Comparison of ENCODE assay signal across 11 mouse cellular contexts in genomic region chr8:95688073-95688672, GRCm38 (mm10). TPM values are rescaled to one million over a fixed set of nuclear protein-coding genes. Genes with fewer than 3 reads are reported as not detected.
A peak's percentile ranks its signal among the peaks of the same experiment; 100 is the strongest.
DNase-seq lines count a peak whose midpoint lies in the region; ATAC-seq and TF ChIP-seq lines count a peak whose summit lies in the region.
"Had no signal": no experiment of that assay in that cellular context is flagged by ENCODE, and none has a peak within 500 bp of the region (broad histone marks: within the 10 kb centered on the region; RNA-seq: fewer than 3 reads in every experiment).

No protein-coding gene starts in this region.

- peak overlapping the region; percentile 95 for H3K27ac ChIP-seq in heart, embryonic 13.5 days (replicated peaks)
- H3K27ac ChIP-seq in heart, postnatal 0 days (ENCODE audit: low read depth), result peak overlapping the region; percentile 50
- H3K27ac ChIP-seq: hindbrain, embryonic 10.5 days; neural tube, embryonic 12.5 days had no signal

- H3K9me3 ChIP-seq in heart, embryonic 13.5 days, result no peaks in the 10 kb centered on the region
- no peaks in the 10 kb centered on the region for H3K9me3 ChIP-seq in heart, postnatal 0 days (replicated peaks; ENCODE audit: control insufficient read depth, low read length)
- H3K9me3 ChIP-seq: hindbrain, embryonic 10.5 days; neural tube, embryonic 12.5 days had no signal

- peaks cover 57% of the 10 kb centered on the region for H3K4me1 ChIP-seq in heart, embryonic 13.5 days
- peaks cover 23% of the 10 kb centered on the region; the same call in 1 of the 2 replicates for H3K4me1 ChIP-seq in heart, postnatal 0 days (ENCODE audit: control insufficient read depth, insufficient read depth)
- H3K4me1 ChIP-seq: hindbrain, embryonic 10.5 days; neural tube, embryonic 12.5 days had no signal

- H3K36me3 ChIP-seq in heart, embryonic 13.5 days, result no peaks in the 10 kb centered on the region
- H3K36me3 ChIP-seq in heart, postnatal 0 days (replicated peaks; ENCODE audit: control insufficient read depth, insufficient read depth, low read length), result no peaks in the 10 kb centered on the region
- H3K36me3 ChIP-seq: hindbrain, embryonic 10.5 days; neural tube, embryonic 12.5 days had no signal

- no peak for TF ChIP-seq EP300 in heart, postnatal 0 days (IDR thresholded peaks at IDR 0.05; ENCODE audit: low read depth)

- no peak overlapping the region for H3K4me2 ChIP-seq in heart, embryonic 13.5 days
- no peak overlapping the region for H3K4me2 ChIP-seq in heart, postnatal 0 days (ENCODE audit: low read depth, low read length)
- H3K4me2 ChIP-seq: neural tube, embryonic 12.5 days had no signal

- 58% methylated on average over 10 of the region's 10 CpGs for WGBS in heart, embryonic 13.5 days
- WGBS in heart, postnatal 0 days, result 41% methylated on average over 10 of the region's 10 CpGs

- TF ChIP-seq CTCF in heart, postnatal 0 days (IDR thresholded peaks at IDR 0.05; ENCODE audit: low read depth), result no peak

- no peak overlapping the region for H3K4me3 ChIP-seq in heart, embryonic 13.5 days
- no peak overlapping the region for H3K4me3 ChIP-seq in heart, postnatal 0 days (ENCODE audit: low read depth, low read length)
- H3K4me3 ChIP-seq: hindbrain, embryonic 10.5 days; neural tube, embryonic 12.5 days had no signal

- no peak overlapping the region; the same call in 1 of the 2 replicates for H3K9ac ChIP-seq in heart, embryonic 13.5 days
- H3K9ac ChIP-seq in heart, postnatal 0 days (replicated peaks; ENCODE audit: low read depth, low read length), result no peak overlapping the region
- H3K9ac ChIP-seq: neural tube, embryonic 12.5 days had no signal

- DNase-seq in heart, adult 11 months, result no peak
- DNase-seq in brain, adult 2 months (ENCODE audit: low read depth, low spot score), result peak; percentile 87
- DNase-seq in heart, postnatal 0 days (ENCODE audit: low spot score), result peak; percentile 66
- peak; percentile 65 for DNase-seq in lung, postnatal 36 days
- DNase-seq in spleen, postnatal 36 days (ENCODE audit: low spot score in 2 of 2), result no peak
- no peak for DNase-seq in kidney, postnatal 25 days
- DNase-seq: thymus, postnatal 4 days had no signal

- no peak for ATAC-seq in heart, embryonic 13.5 days (ENCODE audit: extremely low read depth, insufficient number of reproducible peaks, low FRiP score, low TSS enrichment)
- ATAC-seq in heart, postnatal 0 days (ENCODE audit: insufficient read depth, low read depth), result peak; percentile 30; the same call in 1 of the 2 replicates
- ATAC-seq in megakaryocyte, adult 5-6 weeks (ENCODE audit: poor library complexity, severe bottlenecking), result no peak

- H3K27me3 ChIP-seq in heart, embryonic 13.5 days (replicated peaks), result no peaks in the 10 kb centered on the region
- H3K27me3 ChIP-seq in heart, postnatal 0 days (ENCODE audit: control insufficient read depth, insufficient read depth, low read length), result no peaks in the 10 kb centered on the region
- H3K27me3 ChIP-seq: neural tube, embryonic 12.5 days had no signal

RNA-seq across cellular contexts. Expression of gene Ndrg4, which starts 11.4 kb away (rescaled TPM):
- polyA plus RNA-seq in heart, embryonic 13.5 days (2015; fragmentation: Nextera tagmentation; extraction: Ambion mirVana), result 256 and 289 TPM in 2 replicates
- total RNA-seq in heart, postnatal 0 days (2014; rRNA removed; ENCODE audit: low replicate concordance), result 563 and 621 TPM in 2 replicates
- 382 and 425 TPM in 2 replicates for polyA plus RNA-seq in heart, postnatal 0 days (2015; fragmentation: Nextera tagmentation; extraction: Ambion mirVana)
- total RNA-seq in megakaryocyte, adult 5-6 weeks (2015), result not detected in 2 replicates
- total RNA-seq in megakaryocyte, adult 5-6 weeks (2017), result not detected in 2 replicates

RNA-seq across cellular contexts. Expression of gene Setd6, which starts 27.5 kb away (rescaled TPM):
- polyA plus RNA-seq in heart, embryonic 13.5 days (2015; fragmentation: Nextera tagmentation; extraction: Ambion mirVana), result 15.9 and 18.1 TPM in 2 replicates
- 13.7 and 20.2 TPM in 2 replicates for total RNA-seq in heart, postnatal 0 days (2014; rRNA removed; ENCODE audit: low replicate concordance)
- polyA plus RNA-seq in heart, postnatal 0 days (2015; fragmentation: Nextera tagmentation; extraction: Ambion mirVana), result 10.7 and 12.8 TPM in 2 replicates
- 17.3 and 19.3 TPM in 2 replicates for total RNA-seq in megakaryocyte, adult 5-6 weeks (2015)
- 18.3 and 23.5 TPM in 2 replicates for total RNA-seq in megakaryocyte, adult 5-6 weeks (2017)

RNA-seq across cellular contexts. Expression of gene Gins3, which starts 54.9 kb away (rescaled TPM):
- polyA plus RNA-seq in heart, embryonic 13.5 days (2015; fragmentation: Nextera tagmentation; extraction: Ambion mirVana), result 15.7 and 16.4 TPM in 2 replicates
- total RNA-seq in heart, postnatal 0 days (2014; rRNA removed; ENCODE audit: low replicate concordance), result 3.9 and 4.1 TPM in 2 replicates
- 4.4 and 5.2 TPM in 2 replicates for polyA plus RNA-seq in heart, postnatal 0 days (2015; fragmentation: Nextera tagmentation; extraction: Ambion mirVana)
- total RNA-seq in megakaryocyte, adult 5-6 weeks (2015), result 12.2 and 16.9 TPM in 2 replicates
- total RNA-seq in megakaryocyte, adult 5-6 weeks (2017), result 17.2 and 17.3 TPM in 2 replicates

Comparison
In these comparisons a context has a peak if more than half of its experiments do, and no peak if none do; other contexts are left out.
1. DNase-seq: peak in brain, adult 2 months (single experiment), heart, postnatal 0 days (single experiment) and lung, postnatal 36 days (single experiment); none in heart, adult 11 months (single experiment), spleen, postnatal 36 days (0 of 2) and kidney, postnatal 25 days (0 of 2).
2. RNA of gene Ndrg4, which starts 11.4 kb away (total RNA-seq): 563 to 621 TPM in heart, postnatal 0 days; not detected in megakaryocyte, adult 5-6 weeks; every median in the first group is over 100 times any median in the second.